Mouse (Mus musculus): Measurements from ENCODE around the gene Nucb1.

Gene Nucb1

GRCm38 (mm10) chr7:45461326-45461725 lies 48.9 kb downstream of the Nucb1 start:
- DNase-seq, result no peak

- peak; percentile 37 for DNase-seq
Observed at GRCm38 (mm10) chr7:45460860-45461314, 49.3 kb downstream of the Nucb1 start.

- DNase-seq, result no peak
Observed at GRCm38 (mm10) chr7:45460377-45460776, 49.8 kb downstream of the Nucb1 start.

GRCm38 (mm10) chr7:45459564-45460140 lies 50.6 kb downstream of the Nucb1 start, which contains the start of gene Ftl1:
Gene Ftl1 (minus strand): TSS chr7:45459884.
- peak; percentile 98 for DNase-seq

- peak; percentile 72 for DNase-seq
Observed at GRCm38 (mm10) chr7:45458748-45459563, 51.2 kb downstream of the Nucb1 start.

- DNase-seq, result no peak
Observed at GRCm38 (mm10) chr7:45457204-45458060, 52.8 kb downstream of the Nucb1 start.

GRCm38 (mm10) chr7:45456721-45457203 lies 53.4 kb downstream of the Nucb1 start:
- no peak for DNase-seq

GRCm38 (mm10) chr7:45455932-45456696 lies 54.1 kb downstream of the Nucb1 start:
- no peak for DNase-seq

- no peak for DNase-seq
Observed at GRCm38 (mm10) chr7:45454971-45455370, 55.2 kb downstream of the Nucb1 start.

- peak; percentile 88 for DNase-seq
Observed at GRCm38 (mm10) chr7:45451344-45451982, 58.7 kb downstream of the Nucb1 start.

GRCm38 (mm10) chr7:45449974-45450373 lies 60.2 kb downstream of the Nucb1 start:
- DNase-seq, result no peak

GRCm38 (mm10) chr7:45447325-45447990 lies 62.7 kb downstream of the Nucb1 start:
- DNase-seq, result no peak

GRCm38 (mm10) chr7:45446589-45446988 lies 63.6 kb downstream of the Nucb1 start:
- DNase-seq, result no peak

GRCm38 (mm10) chr7:45443526-45444420 lies 66.4 kb downstream of the Nucb1 start:
- no peak for DNase-seq
